Mouse (Mus musculus) kidney, postnatal 0 days (tissue): Measurements from ENCODE around the gene Ccdc136. TPM values are rescaled to one million over a fixed set of nuclear protein-coding genes. Genes with fewer than 3 reads are reported as not detected.
A peak's percentile ranks its signal among the peaks of the same experiment; 100 is the strongest.

Experiments
- ATAC-seq: fragments of 200-750 bp; cut with Nextera tagmentation; replicated peaks from 2 replicates; pipeline ENCODE4 v1.8.0; 2017; ENCODE audit warnings: low read depth, moderate number of reproducible peaks, moderate TSS enrichment, moderate library complexity; ENCODE audit not compliant: low FRiP score
- DNase-seq: peaks from one replicate; pipeline ENCODE4 v3.0.0-alpha.2; 2016; ENCODE audit warnings: low spot score
- H3K27ac ChIP-seq: fragments of 300-500 bp; sonication (generic); 2 replicates; pipeline ENCODE4 v1.5.1; 2014; ENCODE audit warnings: mild to moderate bottlenecking
- H3K27me3 ChIP-seq: fragments of 300-500 bp; sonication (generic); 2 replicates; pipeline ENCODE4 v1.6.1; 2014; ENCODE audit warnings: low read length, mixed read lengths; ENCODE audit not compliant: insufficient read depth
- H3K36me3 ChIP-seq: fragments of 300-500 bp; sonication (generic); 2 replicates; pipeline ENCODE4 v1.6.1; 2014; ENCODE audit warnings: low read length, mixed read lengths; ENCODE audit not compliant: insufficient read depth
- H3K4me1 ChIP-seq: fragments of 300-500 bp; sonication (generic); replicated peaks from 2 replicates; pipeline ENCODE4 v1.6.1; 2014; ENCODE audit warnings: antibody characterized with exemption, low read length, mixed read lengths; ENCODE audit not compliant: insufficient read depth
- H3K4me2 ChIP-seq: fragments of 300-500 bp; sonication (generic); 2 replicates; pipeline ENCODE4 v1.6.1; 2014; ENCODE audit warnings: mild to moderate bottlenecking, low read length, moderate library complexity, mixed read lengths
- H3K4me3 ChIP-seq: fragments of 300-500 bp; sonication (generic); replicated peaks from 2 replicates; pipeline ENCODE4 v1.5.1; 2014; ENCODE audit warnings: low read depth, low read length
- H3K9ac ChIP-seq: fragments of 300-500 bp; sonication (generic); 2 replicates; pipeline ENCODE4 v1.6.1; 2014; ENCODE audit warnings: low read depth, low read length
- H3K9me3 ChIP-seq: fragments of 300-500 bp; sonication (generic); replicated peaks from 2 replicates; pipeline ENCODE4 v1.6.1; 2016; ENCODE audit warnings: low read length, inconsistent platforms, mixed read lengths
- CTCF ChIP-seq: IDR thresholded peaks from 2 replicates; pipeline ENCODE4 v1.5.1; 2016; ENCODE audit warnings: antibody characterized with exemption, low read depth, mild to moderate bottlenecking, moderate library complexity
- WGBS: fragments of 180-500 bp; shearing (Covaris S2); extraction: QIAGEN DNeasy Blood & Tissue Kit; methylation state at CpG from one replicate; pipeline ENCODE4 v1.1.7; 2014; 5-methylcytosine and 5-hydroxymethylcytosine counted together
- polyA plus RNA-seq: library from polyadenylated mRNA; unstranded; fragments of >200 nt; fragmentation: Nextera tagmentation; extraction: Ambion mirVana; gene quantifications from 2 replicates; pipeline ENCODE4 v1.2.1, GENCODE M21; 2015

Ccdc136 gene
- polyA plus RNA-seq, 1 experiment from 2014 or later = 13.8 TPM

- ATAC-seq = no peak
- H3K9ac ChIP-seq = no peak overlapping the region
Measured at GRCm38 (mm10) chr6:29377386-29377785, 18.7 kb upstream of the Ccdc136 start.

GRCm38 (mm10) chr6:29378678-29379077 is 17.4 kb upstream of the Ccdc136 start:
- Histone ChIP-seq H3K27ac (no peak overlapping the region), H3K36me3 (peaks cover 30% of the 10 kb centered on the region; the same call in 1 of the 2 replicates), H3K4me3 (no peak overlapping the region), H3K9me3 (no peaks in the 10 kb centered on the region), H3K4me1 (no peaks in the 10 kb centered on the region), H3K27me3 (no peaks in the 10 kb centered on the region), H3K9ac (no peak overlapping the region), H3K4me2 (no peak overlapping the region)
- DNase-seq = no peak
- WGBS = 94% methylated on average over 10 of the region's 10 CpGs
- ATAC-seq = no peak
- TF ChIP-seq CTCF = no peak

More at GRCm38 (mm10) chr6:29377386-29377785, 18.7 kb upstream of the Ccdc136 start:
- no peaks in the 10 kb centered on the region for H3K4me1 ChIP-seq
- DNase-seq = no peak
- H3K9me3 ChIP-seq = no peaks in the 10 kb centered on the region
- H3K4me2 ChIP-seq = no peak overlapping the region
- no peaks in the 10 kb centered on the region for H3K27me3 ChIP-seq
- H3K27ac ChIP-seq = no peak overlapping the region
- no peak overlapping the region for H3K4me3 ChIP-seq
- 93% methylated on average over 4 of the region's 4 CpGs for WGBS
- TF ChIP-seq CTCF = no peak
- peaks cover 39% of the 10 kb centered on the region for H3K36me3 ChIP-seq

DNA sequence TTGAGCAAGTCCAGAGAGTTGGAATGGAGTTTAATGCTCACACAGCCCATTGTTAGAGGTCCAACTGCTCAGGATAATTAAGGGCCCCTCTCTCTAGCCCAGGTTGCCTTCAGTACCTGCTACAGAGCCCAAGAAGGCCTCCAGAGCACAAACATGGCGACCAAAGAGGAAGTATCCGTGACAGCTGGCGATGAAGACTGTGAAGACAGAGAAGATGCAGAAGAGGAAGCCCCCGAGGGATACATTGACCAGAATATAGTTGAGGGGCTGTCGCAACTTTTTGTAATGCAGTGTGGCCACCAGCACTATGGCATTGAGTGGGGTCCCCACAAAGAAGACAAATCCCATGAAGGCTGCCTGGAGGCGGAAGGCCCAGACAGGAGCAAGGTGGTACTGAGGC is 16.2 kb upstream of the Ccdc136 start:
- TF ChIP-seq CTCF = no peak
- H3K36me3 ChIP-seq = peaks cover 18% of the 10 kb centered on the region; the same call in 1 of the 2 replicates
- no peak overlapping the region for H3K9ac ChIP-seq
- DNase-seq = no peak
- no peaks in the 10 kb centered on the region for H3K27me3 ChIP-seq
- no peak overlapping the region for H3K27ac ChIP-seq
- ATAC-seq = no peak
- H3K4me3 ChIP-seq = no peak overlapping the region
- 90% methylated on average over 6 of the region's 6 CpGs for whole genome bisulfite sequencing
- H3K4me1 ChIP-seq = no peaks in the 10 kb centered on the region
- H3K9me3 ChIP-seq = no peaks in the 10 kb centered on the region
- H3K4me2 ChIP-seq = no peak overlapping the region

DNA sequence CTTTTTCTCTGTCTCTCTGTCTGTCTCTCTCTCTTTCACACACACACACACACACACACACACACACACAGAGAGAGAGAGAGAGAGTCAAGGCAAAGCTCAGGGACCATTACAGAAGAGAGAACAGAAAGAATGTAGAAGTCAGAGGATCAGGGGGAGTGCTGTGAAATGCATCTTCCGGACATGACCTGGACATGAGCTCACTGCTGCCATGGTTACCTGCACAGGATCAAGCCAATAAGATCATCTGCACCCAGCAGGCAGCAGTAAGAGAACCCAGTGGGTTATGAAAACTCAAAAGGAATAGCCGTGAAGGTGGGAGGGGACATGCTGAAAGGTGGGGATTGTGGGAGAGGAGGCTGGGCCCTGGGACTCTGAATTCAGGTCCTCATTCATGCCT is 13.7 kb upstream of the Ccdc136 start:
- H3K9me3 ChIP-seq = no peaks in the 10 kb centered on the region
- TF ChIP-seq CTCF = no peak
- H3K4me3 ChIP-seq = no peak overlapping the region
- no peak overlapping the region for H3K4me2 ChIP-seq
- no peaks in the 10 kb centered on the region for H3K36me3 ChIP-seq
- H3K4me1 ChIP-seq = 0 out of 2 replicates have a peak, but pooled peaks cover under 1% of the 10 kb centered on the region
- H3K9ac ChIP-seq = no peak overlapping the region
- DNase-seq (peak; percentile 12), ATAC-seq (no peak)
- no peak overlapping the region for H3K27ac ChIP-seq
- H3K27me3 ChIP-seq = no peaks in the 10 kb centered on the region
- WGBS = 37% methylated on average over 2 of the region's 2 CpGs

DNA sequence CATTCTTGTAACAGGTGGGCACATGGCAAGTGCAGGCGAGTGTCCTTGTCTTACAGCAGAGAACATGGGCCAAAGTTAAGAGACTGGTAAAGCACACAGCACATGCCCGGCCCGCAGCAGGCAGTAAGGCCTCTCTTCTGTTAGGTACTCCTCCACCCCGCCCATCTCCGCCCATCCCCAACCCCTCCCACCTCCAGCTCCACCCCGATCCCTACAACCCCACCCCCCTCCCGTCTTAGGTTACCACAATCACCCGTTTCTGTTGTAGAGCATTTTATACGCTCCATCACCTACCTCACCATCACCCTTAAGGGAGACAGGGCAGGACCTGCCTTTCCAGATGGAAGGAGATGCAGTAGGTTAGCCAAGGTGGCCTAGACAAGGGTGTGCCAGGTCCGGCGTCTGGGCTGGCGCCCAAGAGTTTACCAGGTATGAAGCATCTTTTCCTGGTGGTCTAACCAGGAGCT is 8.0 kb upstream of the Ccdc136 start, which contains the start of gene Opn1sw:
Gene Opn1sw (minus strand): TSS at position 417 of the 467 bp plus-strand sequence.
- no peaks in the 10 kb centered on the region for H3K36me3 ChIP-seq
- no peaks in the 10 kb centered on the region for H3K27me3 ChIP-seq
- H3K27ac ChIP-seq = no peak within 1 kb of the TSS
- no peak for TF ChIP-seq CTCF
- 0 out of 2 replicates have a peak, but pooled peaks cover 5% of the 10 kb centered on the region for H3K4me1 ChIP-seq
- H3K4me2 ChIP-seq = peak within 1 kb of the TSS; percentile 38
- no peaks in the 10 kb centered on the region for H3K9me3 ChIP-seq
- no peak within 1 kb of the TSS for H3K9ac ChIP-seq
- ATAC-seq (peak; percentile 72), DNase-seq (peak; percentile 54)
- peak within 1 kb of the TSS; percentile 27 for H3K4me3 ChIP-seq
- 3% methylated on average over 12 of the region's 12 CpGs for WGBS

- H3K27ac ChIP-seq = no peak overlapping the region
- TF ChIP-seq CTCF = no peak
- H3K4me1 ChIP-seq = 0 out of 2 replicates have a peak, but pooled peaks cover 5% of the 10 kb centered on the region
- H3K27me3 ChIP-seq = no peaks in the 10 kb centered on the region
- peak overlapping the region; percentile 27; the same call in 1 of the 2 replicates for H3K4me3 ChIP-seq
- H3K9ac ChIP-seq = no peak overlapping the region
- 7% methylated on average over 11 of the region's 11 CpGs for WGBS
- ATAC-seq (peak; percentile 84), DNase-seq (peak; percentile 90)
- peak overlapping the region; percentile 38; the same call in 1 of the 2 replicates for H3K4me2 ChIP-seq
- H3K9me3 ChIP-seq = no peaks in the 10 kb centered on the region
- no peaks in the 10 kb centered on the region for H3K36me3 ChIP-seq
Measured at GRCm38 (mm10) chr6:29388606-29389080, 7.5 kb upstream of the Ccdc136 start.
